Mouse (Mus musculus) urinary bladder, adult 2 months (tissue): ENCODE results near the gene Pax5. TPM values are rescaled to one million over a fixed set of nuclear protein-coding genes. Genes with fewer than 3 reads are reported as not detected.

Experiments
- DNase-seq: peaks from one replicate; pipeline ENCODE4 v3.0.0; 2022; ENCODE audit warnings: low spot score
- polyA plus RNA-seq: library from polyadenylated mRNA; depleted of rRNA; stranded (reverse); fragments of >200 nt; gene quantifications from 2 replicates; pipeline ENCODE4 v1.2.3, GENCODE M21; 2012

The Pax5 gene
- polyA plus RNA-seq, 1 experiment = 0.01 TPM

GRCm38 (mm10) chr4:44705967-44706366, 4.3 kb downstream of the Pax5 start:
- DNase-seq = no peak

GRCm38 (mm10) chr4:44705151-44705550, 5.1 kb downstream of the Pax5 start:
- DNase-seq = no peak

- peak; percentile 65 for DNase-seq
Observed at GRCm38 (mm10) chr4:44704369-44704745, 5.9 kb downstream of the Pax5 start.

- no peak for DNase-seq
Observed at GRCm38 (mm10) chr4:44703686-44704368, 6.5 kb downstream of the Pax5 start.

- DNase-seq = no peak
Observed at GRCm38 (mm10) chr4:44702891-44703685, 7.2 kb downstream of the Pax5 start.

GRCm38 (mm10) chr4:44702011-44702527, 8.2 kb downstream of the Pax5 start:
- no peak for DNase-seq

DNA sequence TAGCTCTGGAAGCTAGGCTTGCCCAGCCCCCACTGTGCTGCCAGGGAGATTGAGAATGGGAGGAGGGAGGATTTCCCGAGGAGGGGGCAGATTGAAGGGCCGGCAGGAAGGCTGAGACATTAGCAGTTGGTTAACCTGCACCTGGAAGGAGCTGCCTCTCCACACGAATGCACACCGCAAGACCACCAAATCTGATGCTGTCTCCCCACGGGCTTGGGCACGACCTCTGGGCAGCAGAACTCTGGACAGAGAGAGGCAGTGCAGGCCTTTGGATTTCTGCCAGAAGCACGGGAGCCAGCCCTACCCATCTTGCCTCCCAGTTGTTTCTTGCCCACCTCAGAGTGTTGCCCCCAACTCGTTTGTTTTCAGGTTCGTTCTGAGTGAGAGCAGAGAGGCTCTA, 8.8 kb downstream of the Pax5 start:
- no peak for DNase-seq

DNA sequence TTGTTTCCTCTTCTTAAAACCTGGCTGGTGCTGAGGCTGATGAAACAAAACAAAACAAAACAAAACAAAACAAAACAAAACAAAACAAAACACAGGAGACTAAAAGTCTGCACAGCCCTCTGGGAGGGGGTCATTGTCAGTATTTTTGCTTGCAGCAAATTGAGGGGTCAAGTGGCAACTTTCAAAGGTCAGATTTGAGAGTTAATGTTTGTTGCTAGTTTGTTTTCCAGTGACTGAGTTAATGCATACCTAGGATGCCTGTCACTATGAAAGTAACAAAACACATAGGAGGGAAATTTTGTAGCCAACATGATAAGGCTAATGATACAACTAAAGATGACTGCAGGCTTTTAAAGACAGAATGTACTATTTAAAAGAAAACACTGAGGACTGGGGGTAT, 13.6 kb downstream of the Pax5 start:
- no peak for DNase-seq

DNA sequence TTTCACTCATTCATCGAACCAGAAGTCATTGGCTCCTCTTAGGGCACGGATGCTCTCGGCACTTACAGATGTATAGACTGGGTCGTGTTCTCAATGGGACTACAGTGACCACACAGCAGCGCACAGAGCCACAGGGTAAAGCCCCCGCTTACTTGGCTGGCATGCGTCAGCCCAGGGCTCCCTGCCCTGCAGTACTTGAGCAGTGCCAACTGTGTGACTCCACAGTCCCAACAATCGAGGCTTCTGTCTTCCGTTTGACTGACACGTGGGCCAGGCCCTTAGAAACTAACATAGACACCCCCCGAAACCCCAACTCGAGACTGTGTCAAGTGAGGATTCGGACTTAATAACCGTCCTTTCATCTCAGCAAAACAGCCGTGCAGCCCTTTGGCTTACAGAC, 15.9 kb downstream of the Pax5 start:
- DNase-seq = no peak

- no peak for DNase-seq
Observed at GRCm38 (mm10) chr4:44685582-44685981, 24.7 kb downstream of the Pax5 start.

DNA sequence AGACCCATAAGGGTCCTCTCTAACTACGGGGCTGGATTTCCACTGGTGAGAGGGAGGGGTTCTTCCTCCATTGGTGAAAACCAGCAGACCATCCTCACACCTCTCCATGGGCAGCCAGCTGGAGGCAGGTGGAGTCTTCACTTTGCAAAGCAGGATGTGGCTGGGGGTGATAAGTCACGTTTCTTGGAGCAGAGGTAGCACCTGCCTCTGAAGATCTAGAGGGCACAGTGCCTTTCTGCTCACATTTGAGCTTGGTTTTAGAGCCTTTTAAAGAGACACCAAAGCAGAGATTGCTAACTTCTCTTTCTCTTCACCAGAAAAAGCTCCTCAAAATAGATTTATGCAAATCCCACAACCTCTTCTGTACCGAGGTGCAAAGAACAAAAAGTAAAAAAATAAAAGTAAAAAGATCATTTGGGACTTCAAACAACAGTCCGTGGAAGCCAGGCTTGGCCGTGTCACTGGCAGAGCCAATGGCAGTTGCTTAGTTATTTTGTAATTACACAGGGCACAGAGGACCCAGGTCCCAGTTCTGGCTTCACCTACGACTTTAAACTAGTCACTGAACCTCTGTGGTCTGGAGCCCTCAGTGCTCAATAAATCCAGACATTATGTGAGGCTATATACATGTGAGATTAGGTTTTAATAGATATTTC, 29.9 kb downstream of the Pax5 start:
- DNase-seq = no peak

GRCm38 (mm10) chr4:44678641-44679040, 31.6 kb downstream of the Pax5 start:
- DNase-seq = no peak

GRCm38 (mm10) chr4:44678026-44678425, 32.3 kb downstream of the Pax5 start:
- no peak for DNase-seq

DNA sequence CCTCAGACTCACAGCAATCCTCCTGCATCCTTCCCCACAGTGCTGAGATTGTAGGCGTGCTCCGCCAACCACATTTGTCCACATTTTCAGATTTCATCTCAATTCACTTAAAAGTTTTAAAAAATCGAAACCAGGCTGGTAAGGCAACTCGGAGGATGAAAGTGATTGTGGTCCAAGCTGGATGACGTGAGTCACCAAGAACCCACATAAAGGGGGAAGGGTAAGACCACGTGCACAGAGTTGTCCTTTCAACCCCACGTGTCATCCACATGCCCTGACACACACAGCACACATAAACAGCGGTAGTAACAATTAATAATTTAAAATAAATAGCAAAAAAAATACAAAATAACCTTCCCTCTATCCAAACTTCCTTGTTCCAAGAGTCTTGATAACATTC, 35.3 kb downstream of the Pax5 start:
- DNase-seq = no peak

GRCm38 (mm10) chr4:44673726-44674125, 36.6 kb downstream of the Pax5 start:
- no peak for DNase-seq

DNA sequence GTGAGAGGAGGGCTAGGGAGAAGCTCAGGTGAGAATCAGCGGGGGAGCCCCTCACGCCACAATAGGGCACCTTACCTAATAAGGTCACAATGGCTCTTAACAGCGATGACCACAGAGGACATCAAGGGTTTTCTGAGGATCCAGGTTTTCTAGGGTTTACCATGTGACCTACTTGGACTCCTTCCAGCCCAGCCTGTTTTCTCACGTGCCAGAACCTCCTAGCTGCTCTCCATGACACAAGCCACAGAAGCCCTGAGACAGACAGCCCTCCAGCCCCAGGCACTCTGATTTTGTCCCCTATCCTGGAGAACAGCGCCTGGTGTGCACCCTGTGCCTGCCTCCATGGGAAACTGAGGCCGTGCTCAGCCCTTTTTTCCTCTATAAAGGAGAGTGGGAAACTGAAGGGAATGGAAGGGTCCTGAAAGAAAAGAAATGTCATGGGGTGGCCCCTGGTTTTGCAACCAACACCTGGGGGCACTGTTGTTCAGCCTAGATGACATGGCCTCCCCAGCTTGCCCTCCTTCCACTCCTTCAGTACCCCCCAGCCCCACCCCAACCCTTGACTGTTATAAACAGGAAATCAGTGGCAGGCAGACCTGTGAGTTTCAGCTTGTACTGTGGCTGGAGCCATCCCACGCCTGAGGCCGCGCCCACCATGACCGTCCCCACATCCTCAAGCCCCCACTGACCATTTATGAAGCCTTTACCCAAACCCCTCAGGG, 37.9 kb downstream of the Pax5 start:
- no peak for DNase-seq

DNA sequence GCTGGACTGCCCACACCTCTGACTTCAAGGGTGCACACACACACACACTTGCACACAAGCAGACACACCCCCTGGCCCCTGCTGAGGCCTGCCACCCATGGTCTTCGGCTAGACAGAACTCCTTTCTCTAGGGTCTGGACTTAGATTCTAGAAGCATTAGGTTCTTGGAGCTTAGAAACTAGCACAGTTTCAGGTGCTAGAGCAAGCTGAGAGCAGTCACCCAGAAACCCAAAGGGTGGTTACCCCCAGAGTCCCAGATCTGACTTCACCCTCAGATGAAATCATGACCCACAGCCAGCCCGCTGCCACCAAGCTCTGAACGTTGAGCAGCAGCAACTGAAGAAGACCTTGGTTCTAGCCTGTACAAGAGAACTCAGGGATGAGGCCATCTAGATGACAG, 38.8 kb downstream of the Pax5 start:
- no peak for DNase-seq

- no peak for DNase-seq
Observed at GRCm38 (mm10) chr4:44671035-44671434, 39.3 kb downstream of the Pax5 start.

DNA sequence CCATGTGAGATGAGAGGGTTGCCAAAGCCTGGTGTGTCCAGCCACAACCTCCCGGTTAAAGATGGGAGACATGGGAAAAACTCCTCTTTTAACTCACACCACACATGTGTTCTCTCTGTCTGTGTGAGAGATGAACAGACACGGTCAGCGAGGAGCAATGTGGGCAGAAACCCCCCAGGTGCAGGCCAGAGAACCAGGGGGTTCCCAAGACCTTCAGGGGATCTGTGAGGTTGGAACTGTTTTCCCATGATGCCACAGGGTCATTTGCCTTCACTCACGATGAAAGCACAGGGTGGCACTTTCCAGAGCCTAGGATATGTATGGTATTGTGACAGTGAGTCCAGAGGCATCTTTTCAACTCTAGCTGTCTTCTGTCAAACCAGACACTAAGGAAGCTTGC, 39.9 kb downstream of the Pax5 start:
- DNase-seq = no peak

DNA sequence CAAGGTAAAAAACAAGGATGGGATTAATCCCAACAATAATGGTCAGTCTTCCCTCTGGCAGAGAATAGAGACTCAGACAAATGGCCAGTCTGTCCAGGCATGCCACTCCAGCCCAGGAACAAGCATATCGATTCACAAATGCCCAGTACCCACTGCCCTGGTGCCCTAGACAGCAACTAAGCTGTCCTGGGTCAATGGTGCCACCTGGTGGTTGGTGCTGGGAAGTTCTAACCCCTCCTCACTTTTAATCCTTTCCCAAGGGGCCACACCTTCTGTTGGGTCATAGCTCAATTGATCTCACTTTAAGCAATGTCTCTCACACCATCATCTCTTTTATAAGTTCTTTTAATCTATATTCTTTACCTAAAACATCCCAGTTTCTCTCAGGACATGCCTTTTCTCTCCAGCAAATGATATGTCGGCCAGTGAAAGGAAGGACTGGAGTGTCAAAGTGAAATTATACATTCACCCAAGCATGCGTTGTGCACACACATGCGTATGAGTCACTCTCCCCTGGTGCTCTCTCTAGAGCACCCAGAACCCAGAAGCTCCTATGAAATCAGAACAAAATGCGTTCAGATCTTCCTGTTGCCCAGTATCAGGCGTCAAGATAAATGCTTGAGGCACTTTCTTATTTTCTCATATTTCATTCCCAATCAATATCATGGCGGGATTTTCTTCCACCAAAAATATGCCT, 40.7 kb downstream of the Pax5 start:
- DNase-seq = no peak

- DNase-seq = no peak
Observed at GRCm38 (mm10) chr4:44668574-44668973, 41.7 kb downstream of the Pax5 start.
